Mouse (Mus musculus): ENCODE measurements around the gene Rara.

Rara gene

GRCm38 (mm10) chr11:98937914-98938694 is 10.5 kb downstream of the Rara start:
- DNase-seq (ENCODE audit: low read depth): no peak

- DNase-seq (ENCODE audit: low read depth): no peak
These were observed 11.1 kb downstream of the Rara start for GRCm38 (mm10) chr11:98938701-98939083.

- DNase-seq (ENCODE audit: low read depth): no peak
These were observed 11.7 kb downstream of the Rara start for GRCm38 (mm10) chr11:98939084-98939952.

GRCm38 (mm10) chr11:98939953-98940641 is 12.5 kb downstream of the Rara start:
- DNase-seq (ENCODE audit: low read depth): peak; percentile 84

- DNase-seq (ENCODE audit: low read depth): no peak
These were observed 13.2 kb downstream of the Rara start for GRCm38 (mm10) chr11:98940776-98941175.

GRCm38 (mm10) chr11:98941341-98941825 is 13.8 kb downstream of the Rara start:
- no peak for DNase-seq (ENCODE audit: low read depth)

- DNase-seq (ENCODE audit: low read depth): peak; percentile 83
These were observed 14.4 kb downstream of the Rara start for GRCm38 (mm10) chr11:98941826-98942550.

GRCm38 (mm10) chr11:98942555-98942922 is 14.9 kb downstream of the Rara start:
- DNase-seq (ENCODE audit: low read depth): no peak

GRCm38 (mm10) chr11:98942923-98943641 is 15.5 kb downstream of the Rara start:
- no peak for DNase-seq (ENCODE audit: low read depth)

GRCm38 (mm10) chr11:98943741-98944461 is 16.3 kb downstream of the Rara start:
- no peak for DNase-seq (ENCODE audit: low read depth)

GRCm38 (mm10) chr11:98944897-98945604 is 17.4 kb downstream of the Rara start:
- DNase-seq (ENCODE audit: low read depth): no peak

- DNase-seq (ENCODE audit: low read depth): no peak
These were observed 18.0 kb downstream of the Rara start for GRCm38 (mm10) chr11:98945605-98945977.

- no peak for DNase-seq (ENCODE audit: low read depth)
These were observed 20.5 kb downstream of the Rara start for GRCm38 (mm10) chr11:98947969-98948569.

- DNase-seq (ENCODE audit: low read depth): no peak
These were observed 21.8 kb downstream of the Rara start for GRCm38 (mm10) chr11:98949242-98949957.

- no peak for DNase-seq (ENCODE audit: low read depth)
These were observed 22.4 kb downstream of the Rara start for GRCm38 (mm10) chr11:98949958-98950460.

- DNase-seq (ENCODE audit: low read depth): no peak
These were observed 22.9 kb downstream of the Rara start for GRCm38 (mm10) chr11:98950484-98950883.

GRCm38 (mm10) chr11:98951026-98951906 is 23.6 kb downstream of the Rara start:
- peak; percentile 91 for DNase-seq (ENCODE audit: low read depth)
